Mouse (Mus musculus): ENCODE measurements at regions not wholly inside any gene's neighbourhood (a gene's known extent, or its start where the extent isn't known, plus 50 kb on each side); places are given as distances from the start of the nearest gene placed in this dataset.

- no peak for TF ChIP-seq GATA1 (IDR thresholded peaks at IDR 0.05; ENCODE audit: borderline replicate concordance, low read length)
- no peak for TF ChIP-seq FLI1 (IDR thresholded peaks at IDR 0.05; ENCODE audit: low read length)
Measured at GRCm38 (mm10) chr10:126814968-126815367, 86.2 kb downstream of the Atp23 start.

All from megakaryocyte, embryonic 14.5 days (primary cell).